Mouse (Mus musculus) right cerebral cortex, postnatal 36 days (tissue): ENCODE measurements around the gene Exoc3l4.

Experiments
- DNase-seq, 2 experiments: peaks; one replicate each; pipeline ENCODE4 v3.0.0; 2022; ENCODE audit warnings: low spot score in 2 of 2, mixed read lengths in 1 of 2

Exoc3l4 gene

GRCm38 (mm10) chr12:111416921-111417779 lies at the start of gene Exoc3l4:
Gene Exoc3l4, plus strand, starts transcription at chr12:111417017.
- no peak for DNase-seq

GRCm38 (mm10) chr12:111367065-111367464 lies 49.8 kb upstream of the Exoc3l4 start:
- DNase-seq = no peak

- DNase-seq = no peak
These were observed 46.6 kb upstream of the Exoc3l4 start for GRCm38 (mm10) chr12:111370249-111370648.

DNA sequence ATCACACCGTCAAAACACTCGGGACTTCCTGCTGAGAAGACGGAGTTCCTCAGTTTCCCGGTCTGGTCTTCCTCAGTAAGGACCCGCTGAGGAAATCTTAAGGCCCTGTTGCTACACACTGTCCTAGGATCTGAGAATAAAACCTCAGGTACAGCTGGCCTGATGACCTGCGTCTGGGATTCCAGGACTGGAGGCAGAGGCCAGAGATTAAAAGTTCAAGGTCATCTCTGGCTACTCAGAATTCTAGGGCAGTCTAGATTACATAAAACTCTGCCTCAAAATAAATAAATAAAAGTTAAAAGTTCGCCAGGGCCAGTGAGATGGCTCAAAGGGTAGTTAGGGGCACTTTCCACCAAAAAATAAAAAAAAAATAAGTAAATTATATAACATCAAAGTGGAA lies 44.9 kb upstream of the Exoc3l4 start:
- no peak for DNase-seq

DNA sequence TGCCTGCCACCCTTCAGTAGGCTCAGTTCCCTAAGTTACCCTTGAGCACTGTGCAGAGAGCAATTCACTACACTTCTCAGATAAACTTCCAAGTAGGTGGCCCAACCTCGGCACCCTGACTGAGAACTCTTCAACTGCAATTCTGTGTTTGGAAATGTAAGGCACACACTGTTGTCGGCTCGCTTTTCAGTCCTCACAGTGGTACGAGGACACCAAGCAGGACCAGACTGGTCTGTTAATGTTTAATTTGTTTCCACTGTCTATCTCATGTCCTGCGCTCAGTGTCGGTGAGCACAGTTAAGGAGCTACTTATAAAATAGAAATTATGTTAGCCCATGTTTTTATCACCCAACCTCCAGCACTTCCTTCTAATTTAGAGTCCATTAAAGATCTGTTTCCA lies 43.4 kb upstream of the Exoc3l4 start:
- no peak for DNase-seq

DNA sequence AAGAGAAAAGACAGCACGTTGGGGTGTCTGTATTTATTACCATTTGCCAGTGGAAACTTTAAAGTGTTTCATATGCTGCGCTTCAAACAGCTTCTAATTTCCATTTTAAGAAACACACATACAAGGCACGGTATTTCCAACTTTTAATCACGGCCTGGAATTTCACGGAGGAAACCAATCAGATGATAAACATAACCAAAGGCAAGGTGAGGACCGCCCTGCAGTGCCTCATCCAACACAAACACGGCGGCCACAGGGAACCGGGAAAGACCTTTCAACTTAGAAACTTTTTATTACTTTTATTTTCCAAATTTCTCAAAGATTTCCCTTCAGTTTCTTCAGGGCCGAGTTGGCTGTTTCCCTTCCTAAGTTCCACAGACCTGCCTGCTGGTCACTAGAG lies 42.1 kb upstream of the Exoc3l4 start:
- no peak for DNase-seq

- DNase-seq = no peak
These were observed 41.3 kb upstream of the Exoc3l4 start for GRCm38 (mm10) chr12:111375559-111375958.

GRCm38 (mm10) chr12:111376053-111376452 lies 40.8 kb upstream of the Exoc3l4 start:
- DNase-seq = no peak

DNA sequence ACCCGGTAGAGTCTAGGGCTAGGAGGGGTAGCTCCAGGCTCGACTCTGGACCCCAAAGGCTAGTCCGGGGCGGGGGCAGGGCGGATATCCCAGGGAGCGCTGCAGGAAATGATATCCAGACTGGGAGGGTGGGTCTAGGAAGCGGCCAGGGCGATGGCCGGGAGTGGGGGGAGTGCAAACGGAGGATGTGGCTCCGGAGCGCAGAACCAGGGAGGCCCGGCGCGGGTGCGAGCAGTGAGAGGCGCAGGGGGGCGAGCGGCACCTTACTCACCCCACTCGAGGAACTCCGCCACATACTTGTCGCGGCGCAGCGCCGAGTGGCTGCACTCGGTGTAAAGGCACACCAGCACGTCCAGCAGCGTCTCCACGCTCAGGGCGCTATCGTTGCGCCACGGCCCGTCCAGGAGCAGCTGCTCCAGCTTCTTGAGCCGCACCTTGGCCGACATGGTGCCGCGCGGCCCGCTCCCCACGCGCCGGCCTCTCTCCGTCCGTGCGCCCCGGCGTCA lies 39.9 kb upstream of the Exoc3l4 start:
- DNase-seq = no peak

DNA sequence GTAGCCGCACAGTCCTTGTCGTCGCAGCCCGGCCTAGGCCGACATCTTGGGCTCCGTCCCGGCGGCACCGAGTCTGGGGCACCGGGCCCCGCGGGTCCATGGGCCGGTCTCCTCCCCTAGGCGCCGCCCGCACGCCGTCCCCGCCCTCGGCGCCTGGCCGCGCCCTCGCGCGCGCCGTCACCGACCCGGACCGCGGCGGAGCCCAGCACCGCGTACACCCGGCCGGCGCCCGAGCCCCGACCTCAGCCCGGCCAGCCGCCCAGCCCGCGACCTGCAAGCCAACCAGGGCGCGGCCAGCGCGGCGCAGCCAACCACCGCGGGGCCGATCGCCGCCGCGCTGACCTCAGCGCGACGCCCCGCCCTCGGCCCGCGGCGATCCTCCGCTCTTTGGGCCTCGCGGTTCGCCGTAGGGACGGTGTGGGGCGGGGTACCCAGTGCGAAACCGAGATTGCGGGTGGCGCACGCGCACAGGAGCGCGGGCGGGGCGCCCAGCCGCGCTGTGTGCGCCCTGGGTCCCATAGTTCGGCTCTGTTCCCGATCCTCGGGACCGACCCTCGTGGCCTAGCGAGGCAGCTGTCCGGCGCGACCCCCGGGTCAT lies 39.3 kb upstream of the Exoc3l4 start, which contains the start of gene Cdc42bpb:
Cdc42bpb (minus strand) TSS at position 343 of the 598 bp plus-strand sequence.
- peak; percentile 88 to 92 for DNase-seq

- no peak for DNase-seq
These were observed 38.8 kb upstream of the Exoc3l4 start for GRCm38 (mm10) chr12:111377986-111378490.

GRCm38 (mm10) chr12:111378812-111379211 lies 38.0 kb upstream of the Exoc3l4 start:
- no peak for DNase-seq

DNA sequence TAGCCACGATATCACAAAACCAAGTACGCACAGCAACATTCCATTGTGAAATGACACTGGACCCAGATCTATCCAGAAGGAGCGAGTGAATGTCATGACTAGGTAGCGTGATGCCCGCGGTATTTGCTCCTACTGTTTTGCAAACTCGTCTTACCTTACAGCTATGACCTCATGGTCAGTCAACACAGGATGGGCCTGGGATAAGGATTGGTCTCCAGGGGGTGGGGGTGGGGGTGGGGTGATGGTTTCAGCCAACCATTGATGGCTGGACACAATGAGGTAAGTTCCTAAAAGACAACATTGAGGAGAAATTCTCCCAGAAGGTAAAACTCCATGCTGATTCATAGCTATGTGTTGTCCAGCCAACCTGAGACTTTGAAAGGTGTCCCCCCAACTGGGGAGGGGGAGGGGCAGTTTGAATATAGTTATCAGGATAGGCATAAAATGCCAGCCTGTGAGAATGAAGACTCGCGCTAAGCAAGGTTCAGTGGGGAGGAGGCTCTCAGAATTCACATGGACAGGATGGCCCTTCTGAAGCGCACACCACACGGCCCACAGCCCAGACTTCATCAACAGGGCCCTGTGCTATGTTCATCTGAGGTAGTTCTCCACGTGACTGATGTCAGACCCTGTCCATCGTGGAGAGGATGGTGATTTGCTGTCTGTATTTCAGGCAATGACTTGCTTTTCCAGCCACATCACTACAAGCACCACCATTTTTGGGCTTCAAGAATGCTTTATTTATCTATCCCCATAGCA lies 30.8 kb upstream of the Exoc3l4 start:
- no peak for DNase-seq

- no peak for DNase-seq
These were observed 30.1 kb upstream of the Exoc3l4 start for GRCm38 (mm10) chr12:111386642-111387120.

GRCm38 (mm10) chr12:111387146-111387545 lies 29.7 kb upstream of the Exoc3l4 start:
- no peak for DNase-seq

DNA sequence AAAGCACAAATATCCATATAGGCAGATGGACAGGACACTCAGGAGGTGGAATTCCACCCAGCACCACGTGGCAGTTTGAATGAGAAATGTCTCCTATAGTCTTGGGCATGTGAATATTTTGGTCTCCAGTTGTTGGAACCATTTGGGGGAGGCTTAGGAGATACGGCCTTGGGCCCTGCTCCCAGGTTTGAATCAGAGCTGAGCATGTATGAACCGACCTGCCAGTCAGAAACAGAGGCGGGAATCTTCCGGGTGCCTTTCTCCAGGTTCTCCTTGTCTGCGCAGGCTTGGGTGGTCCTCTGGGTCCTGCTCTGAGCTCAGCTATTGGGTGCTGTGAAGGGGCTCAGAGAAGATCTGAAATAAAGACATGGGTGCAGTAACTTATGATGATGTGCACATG lies 22.8 kb upstream of the Exoc3l4 start:
- DNase-seq = no peak

- DNase-seq = no peak
These were observed 19.8 kb upstream of the Exoc3l4 start for GRCm38 (mm10) chr12:111396997-111397396.

DNA sequence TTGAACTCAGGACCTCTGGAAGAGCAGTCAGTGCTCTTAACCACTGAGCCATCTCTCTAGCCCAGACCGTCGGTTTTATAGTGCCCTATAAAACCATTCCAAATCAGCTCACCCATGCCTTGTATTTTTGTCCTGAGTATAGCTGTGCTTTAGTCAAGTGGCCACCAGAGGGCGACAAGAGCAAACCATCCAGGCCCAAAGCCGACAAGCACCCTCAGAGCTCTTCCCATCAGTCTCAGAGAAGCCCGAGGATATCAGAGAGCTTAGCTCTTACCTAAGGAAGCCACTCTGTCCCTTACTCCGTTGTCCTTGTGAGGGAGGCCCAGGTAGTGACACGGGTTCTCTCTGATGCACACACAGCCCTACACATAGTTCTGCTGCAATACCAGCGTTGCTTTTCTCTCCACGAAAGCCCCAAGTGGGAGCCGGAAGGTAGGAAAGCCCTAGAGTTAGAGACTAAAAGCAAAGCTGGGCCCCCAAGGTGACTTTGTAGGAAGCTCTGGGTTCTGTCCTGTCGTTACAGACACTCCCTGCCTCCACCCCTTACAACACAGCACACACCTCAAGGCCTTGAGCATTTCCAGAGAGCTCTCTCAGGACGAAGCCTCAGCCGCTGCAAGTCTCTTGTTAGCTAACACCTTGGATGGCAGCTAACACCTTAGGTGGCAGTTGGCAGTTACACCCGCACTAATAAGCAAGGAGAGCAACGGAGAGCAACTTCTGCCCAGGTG lies 15.2 kb upstream of the Exoc3l4 start:
- DNase-seq = peak; percentile 62 to 63

- no peak for DNase-seq
These were observed 11.9 kb upstream of the Exoc3l4 start for GRCm38 (mm10) chr12:111404880-111405279.

DNA sequence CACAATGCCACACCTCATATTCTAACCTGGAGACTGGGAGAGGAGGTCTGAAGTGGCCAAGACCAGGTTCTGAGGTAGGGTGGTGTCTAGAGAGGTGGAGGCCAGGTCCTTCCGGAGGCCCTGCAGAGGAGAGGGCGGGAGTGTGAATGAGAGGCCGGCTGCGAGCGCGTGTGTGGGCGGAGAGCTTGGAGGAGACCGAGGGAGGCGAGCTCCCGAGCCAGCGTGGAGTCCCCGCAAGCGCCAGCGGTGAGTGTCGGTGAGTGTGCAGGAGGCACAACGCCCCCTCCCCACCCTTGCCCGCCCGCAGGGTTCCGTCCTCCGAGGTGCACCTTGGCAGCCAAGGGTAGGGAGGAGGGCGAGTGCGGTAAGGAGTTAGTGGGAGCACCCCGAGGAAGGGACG lies 10.2 kb upstream of the Exoc3l4 start, which contains the start of gene Lbhd2:
Lbhd2 (plus strand) TSS at position 188 of the 400 bp plus-strand sequence.
- no peak for DNase-seq

DNA sequence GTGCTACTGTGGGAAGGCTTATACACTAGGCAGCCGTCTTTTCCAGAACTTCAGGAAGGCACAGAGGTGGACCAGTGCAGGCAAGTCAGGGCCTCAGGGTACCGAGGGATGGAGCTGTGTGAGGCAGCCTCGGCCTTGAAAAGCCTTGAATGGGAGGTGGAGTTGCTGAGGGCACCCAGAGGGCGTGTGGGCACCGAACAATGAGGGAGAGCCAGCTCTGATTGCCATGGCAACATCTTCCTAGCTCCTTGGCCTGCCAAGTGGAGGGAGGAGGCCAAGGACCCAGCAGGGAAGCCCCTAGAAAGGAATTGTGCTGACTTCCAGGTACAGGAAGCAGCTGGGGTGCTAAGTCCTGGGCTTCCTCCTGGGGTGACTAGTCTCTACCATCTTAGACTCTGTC lies 7.2 kb upstream of the Exoc3l4 start:
- no peak for DNase-seq
